Mouse (Mus musculus): ENCODE measurements around the gene Tmem135.

Gene Tmem135

GRCm38 (mm10) chr7:89418127-89418653 is 14.2 kb upstream of the Tmem135 start:
- no peak for DNase-seq (ENCODE audit: low spot score in 2 of 2)

DNA sequence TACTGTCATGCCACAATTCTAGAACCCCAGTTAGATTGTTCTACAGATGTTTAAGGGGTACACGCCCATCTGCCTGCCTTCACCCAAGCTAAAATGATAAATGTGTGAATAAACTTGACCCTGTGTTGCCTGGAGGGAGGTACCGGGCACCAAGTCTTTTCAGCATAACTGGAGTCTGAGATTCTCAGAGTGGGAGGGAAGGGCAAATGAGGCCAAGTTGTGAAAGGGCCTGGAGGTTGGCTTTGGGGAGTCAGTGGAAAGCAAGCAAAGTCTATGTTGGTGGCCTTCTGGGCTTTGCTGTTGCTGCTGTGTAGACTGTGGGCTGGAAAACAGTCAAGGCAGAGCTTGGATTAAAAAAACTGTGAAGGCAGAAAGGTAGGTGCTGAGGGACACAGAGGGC is 13.7 kb upstream of the Tmem135 start:
- DNase-seq (ENCODE audit: low spot score in 2 of 2), result no peak

DNA sequence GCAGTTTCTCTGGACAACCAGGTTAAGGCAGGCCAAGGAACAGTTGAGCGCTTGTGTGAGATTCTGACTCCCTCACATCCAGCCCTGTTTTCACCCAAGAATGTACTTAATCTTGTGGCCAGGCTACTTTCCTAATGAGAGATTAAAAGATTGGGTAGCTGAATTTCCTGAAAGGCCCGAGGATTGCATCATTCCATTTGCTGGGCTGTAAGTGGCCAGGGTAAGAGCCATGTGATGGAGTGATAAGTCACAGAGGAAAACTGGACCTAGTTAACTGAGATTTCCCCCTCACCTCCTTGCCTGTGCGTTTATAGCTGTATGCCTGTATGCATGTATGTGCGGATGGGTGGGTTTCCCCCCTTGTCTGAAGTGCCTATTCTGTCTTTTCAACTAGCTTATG is 12.0 kb upstream of the Tmem135 start:
- DNase-seq (ENCODE audit: low spot score in 2 of 2), result no peak

DNA sequence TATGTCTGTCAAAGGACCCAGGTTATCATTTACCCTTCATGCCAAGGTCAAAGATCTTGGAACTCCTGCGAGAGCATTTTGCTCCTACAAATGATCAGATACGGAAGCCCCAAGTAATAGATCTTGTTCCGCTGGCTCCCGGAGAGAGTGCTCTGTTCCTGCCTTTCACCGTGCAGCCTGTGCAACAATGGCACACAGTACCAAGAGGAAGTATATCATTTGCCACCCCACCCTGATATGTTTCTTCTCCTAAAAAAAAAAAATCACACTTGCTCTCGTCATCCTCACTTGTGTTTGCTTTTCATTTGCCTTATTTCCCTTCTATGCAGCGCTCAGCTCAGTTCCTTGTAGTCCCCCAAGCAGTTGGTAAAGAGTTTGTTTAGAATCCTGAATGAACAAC is 8.1 kb upstream of the Tmem135 start:
- no peak for DNase-seq (ENCODE audit: low spot score in 2 of 2)

DNA sequence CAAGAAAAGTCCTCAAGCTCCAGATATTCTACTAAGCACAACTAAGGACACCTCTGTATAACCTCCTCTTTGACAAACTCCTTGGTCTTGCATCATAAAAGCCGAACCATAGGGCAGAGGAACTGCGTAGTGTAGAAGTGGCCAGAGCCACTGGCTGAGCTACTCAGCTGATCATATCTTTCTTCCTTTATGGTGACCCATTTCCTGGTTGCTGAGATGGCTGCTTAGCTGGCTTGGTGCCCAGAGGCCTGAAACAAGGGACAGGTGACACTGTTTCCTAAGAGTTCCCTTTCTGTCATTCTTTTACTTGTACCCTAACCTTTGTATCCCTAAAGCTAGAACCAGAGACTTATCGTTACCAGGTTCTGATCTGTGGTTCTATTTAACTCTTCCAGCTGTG is 7.3 kb upstream of the Tmem135 start:
- DNase-seq (ENCODE audit: low spot score in 2 of 2), result no peak

- DNase-seq (ENCODE audit: low spot score in 2 of 2), result no peak
Measured at GRCm38 (mm10) chr7:89410294-89410693, 6.3 kb upstream of the Tmem135 start.

- no peak for DNase-seq (ENCODE audit: low spot score in 2 of 2)
Measured at GRCm38 (mm10) chr7:89407006-89407940, 3.3 kb upstream of the Tmem135 start.

- no peak for DNase-seq (ENCODE audit: low spot score in 2 of 2)
Measured at GRCm38 (mm10) chr7:89406011-89406410, 2.0 kb upstream of the Tmem135 start.

DNA sequence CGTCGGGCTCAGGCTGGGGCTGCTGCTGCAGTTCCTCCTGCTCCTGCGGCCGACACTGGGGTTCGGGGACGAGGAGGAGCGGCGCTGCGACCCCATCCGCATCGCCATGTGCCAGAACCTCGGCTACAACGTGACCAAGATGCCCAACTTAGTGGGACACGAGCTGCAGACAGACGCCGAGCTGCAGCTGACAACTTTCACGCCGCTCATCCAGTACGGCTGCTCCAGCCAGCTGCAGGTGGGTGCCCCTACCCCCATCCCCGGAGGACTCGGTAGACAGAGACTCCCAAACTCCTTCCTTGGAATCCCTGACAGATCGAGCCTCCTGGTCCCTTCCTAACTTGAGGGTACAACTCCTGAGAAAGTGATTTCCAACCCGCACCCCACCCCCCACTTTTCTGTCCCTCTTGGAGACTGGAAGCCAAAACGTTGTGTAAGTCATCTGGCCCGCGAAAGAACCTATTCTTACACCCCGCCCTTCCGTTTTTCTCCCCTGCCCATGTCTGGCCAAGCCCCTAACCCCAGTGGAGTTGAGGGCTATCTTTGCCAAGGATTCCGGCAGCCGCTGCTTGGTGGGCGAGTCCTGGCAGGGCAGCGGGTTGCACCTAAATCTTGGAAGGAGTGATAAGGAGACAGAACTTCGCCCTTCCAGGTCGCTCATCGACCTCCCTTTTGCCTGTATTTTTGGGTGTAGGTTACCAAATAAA is 865 bp upstream of the Tmem135 start:
- DNase-seq (ENCODE audit: low spot score in 2 of 2), result no peak

- DNase-seq (ENCODE audit: low spot score in 2 of 2), result peak in 1 of 2 experiments; percentile 62
Measured at GRCm38 (mm10) chr7:89403053-89403972, 709 bp downstream of the Tmem135 start.

GRCm38 (mm10) chr7:89401936-89402335 is 2.1 kb downstream of the Tmem135 start:
- DNase-seq (ENCODE audit: low spot score in 2 of 2), result no peak

GRCm38 (mm10) chr7:89401136-89401858 is 2.7 kb downstream of the Tmem135 start:
- DNase-seq (ENCODE audit: low spot score in 2 of 2), result no peak

GRCm38 (mm10) chr7:89400721-89401120 is 3.3 kb downstream of the Tmem135 start:
- DNase-seq (ENCODE audit: low spot score in 2 of 2), result no peak

DNA sequence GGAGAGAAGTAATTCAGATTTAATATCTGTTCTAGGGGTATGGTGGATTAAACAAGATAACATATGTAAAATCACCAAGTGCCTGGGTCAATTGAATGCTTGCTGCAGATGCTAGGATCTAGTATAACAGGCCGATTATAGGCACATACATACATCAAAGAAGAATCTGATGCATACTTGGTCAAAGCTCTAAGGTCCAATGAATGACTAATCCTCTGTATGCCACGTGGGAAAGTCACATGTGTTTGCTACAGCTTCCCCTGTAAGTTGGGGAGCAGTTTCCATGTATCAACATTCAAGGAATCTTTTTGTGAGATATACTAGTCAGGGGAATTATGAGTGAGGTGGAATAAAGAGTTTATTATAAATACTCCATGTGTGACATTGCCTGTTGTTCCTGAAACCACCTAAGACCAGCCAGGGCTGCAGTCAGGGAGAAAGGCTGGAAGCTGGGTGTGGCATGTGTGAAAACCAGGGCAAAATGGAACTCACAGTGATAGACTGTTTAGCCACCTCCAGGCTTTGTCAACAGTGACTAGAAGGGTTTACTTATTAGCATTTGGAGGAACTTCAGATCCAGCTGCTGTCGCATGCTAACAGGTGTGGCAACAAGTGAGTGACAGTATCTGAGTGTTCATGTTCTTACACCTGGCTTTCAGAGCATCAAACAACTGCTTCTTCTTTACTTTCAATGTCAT is 6.0 kb downstream of the Tmem135 start:
- no peak for DNase-seq (ENCODE audit: low spot score in 2 of 2)

DNA sequence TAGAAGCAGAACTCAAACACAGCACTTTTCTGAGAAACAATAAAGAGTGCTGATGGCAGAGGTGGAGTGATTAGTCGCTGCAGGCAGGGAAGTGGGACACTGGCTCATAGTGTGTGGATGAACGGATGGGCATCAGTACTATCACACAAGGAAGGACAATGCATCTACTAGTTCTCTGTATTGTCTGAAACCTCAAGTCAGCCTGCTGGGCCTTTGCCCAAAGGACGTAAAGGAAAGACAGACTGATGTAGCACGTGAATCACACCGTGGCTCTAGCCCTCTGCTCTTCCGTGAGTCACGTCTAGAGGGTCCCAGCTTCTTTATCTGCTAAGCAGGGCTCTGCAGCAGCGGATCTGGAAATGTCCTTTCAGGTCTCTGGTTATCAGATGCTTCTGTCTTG is 7.6 kb downstream of the Tmem135 start:
- no peak for DNase-seq (ENCODE audit: low spot score in 2 of 2)

- no peak for DNase-seq (ENCODE audit: low spot score in 2 of 2)
Measured at GRCm38 (mm10) chr7:89395399-89395798, 8.6 kb downstream of the Tmem135 start.

- DNase-seq (ENCODE audit: low spot score in 2 of 2), result no peak
Measured at GRCm38 (mm10) chr7:89392825-89393224, 11.2 kb downstream of the Tmem135 start.

- DNase-seq (ENCODE audit: low spot score in 2 of 2), result no peak
Measured at GRCm38 (mm10) chr7:89392388-89392787, 11.6 kb downstream of the Tmem135 start.

DNA sequence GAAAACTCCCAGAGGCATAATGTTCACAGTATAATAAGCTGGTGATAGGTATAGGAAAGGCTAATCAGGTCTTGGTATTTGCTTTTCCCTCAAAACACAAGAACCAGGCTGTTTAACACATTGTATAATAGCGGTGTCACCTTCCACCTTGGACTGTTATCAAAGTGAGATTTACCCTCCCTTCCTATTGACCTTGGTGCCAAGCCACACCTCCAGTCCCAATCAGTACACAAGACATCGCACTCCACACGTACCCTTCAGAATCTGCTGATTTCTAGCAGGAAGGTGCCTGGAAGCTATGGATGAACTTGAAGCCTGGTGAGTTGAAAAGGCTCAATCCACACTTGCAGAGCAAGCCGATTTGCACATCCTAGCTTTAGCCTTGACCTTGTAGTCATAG is 12.2 kb downstream of the Tmem135 start:
- DNase-seq (ENCODE audit: low spot score in 2 of 2), result no peak

GRCm38 (mm10) chr7:89391281-89391680 is 12.7 kb downstream of the Tmem135 start:
- DNase-seq (ENCODE audit: low spot score in 2 of 2), result no peak
